Mouse (Mus musculus): ENCODE data around the gene Ankrd22.
"Not testable (repeated sequence)": the region's sequence is repeated elsewhere in the genome, so short reads cannot be mapped to it uniquely, and the experiment has no call there.

The Ankrd22 gene

GRCm38 (mm10) chr19:34165891-34166290 lies at the start of gene Ankrd22:
Gene Ankrd22, minus strand, starts transcription at chr19:34166053.
- no peak for DNase-seq (ENCODE audit: low spot score)

- DNase-seq (ENCODE audit: low spot score) = no peak
These were observed 48.3 kb upstream of the Ankrd22 start for GRCm38 (mm10) chr19:34214136-34214535.

- DNase-seq (ENCODE audit: low spot score) = no peak
These were observed 47.4 kb upstream of the Ankrd22 start for GRCm38 (mm10) chr19:34213251-34213645.

GRCm38 (mm10) chr19:34212489-34213250 lies 46.8 kb upstream of the Ankrd22 start:
- DNase-seq (ENCODE audit: low spot score) = no peak

GRCm38 (mm10) chr19:34210841-34211240 lies 45.0 kb upstream of the Ankrd22 start:
- DNase-seq (ENCODE audit: low spot score) = no peak

GRCm38 (mm10) chr19:34209930-34210581 lies 44.2 kb upstream of the Ankrd22 start:
- DNase-seq (ENCODE audit: low spot score) = no peak

GRCm38 (mm10) chr19:34209031-34209430 lies 43.2 kb upstream of the Ankrd22 start:
- no peak for DNase-seq (ENCODE audit: low spot score)

- no peak for DNase-seq (ENCODE audit: low spot score)
These were observed 41.0 kb upstream of the Ankrd22 start for GRCm38 (mm10) chr19:34206760-34207440.

- DNase-seq (ENCODE audit: low spot score) = not testable (repeated sequence)
These were observed 40.3 kb upstream of the Ankrd22 start for GRCm38 (mm10) chr19:34206128-34206527.

GRCm38 (mm10) chr19:34202668-34203067 lies 36.8 kb upstream of the Ankrd22 start:
- no peak for DNase-seq (ENCODE audit: low spot score)

GRCm38 (mm10) chr19:34199488-34199887 lies 33.6 kb upstream of the Ankrd22 start:
- DNase-seq (ENCODE audit: low spot score) = no peak

GRCm38 (mm10) chr19:34198901-34199300 lies 33.0 kb upstream of the Ankrd22 start:
- no peak for DNase-seq (ENCODE audit: low spot score)

- DNase-seq (ENCODE audit: low spot score) = no peak
These were observed 32.2 kb upstream of the Ankrd22 start for GRCm38 (mm10) chr19:34198066-34198465.

- no peak for DNase-seq (ENCODE audit: low spot score)
These were observed 29.2 kb upstream of the Ankrd22 start for GRCm38 (mm10) chr19:34195031-34195430.

GRCm38 (mm10) chr19:34194132-34194745 lies 28.4 kb upstream of the Ankrd22 start:
- no peak for DNase-seq (ENCODE audit: low spot score)

GRCm38 (mm10) chr19:34193683-34194082 lies 27.8 kb upstream of the Ankrd22 start:
- DNase-seq (ENCODE audit: low spot score) = no peak

- peak; percentile 26 for DNase-seq (ENCODE audit: low spot score)
These were observed 27.3 kb upstream of the Ankrd22 start for GRCm38 (mm10) chr19:34193149-34193548.

GRCm38 (mm10) chr19:34192008-34192963 lies 26.4 kb upstream of the Ankrd22 start, which contains the start of gene Stambpl1:
Gene Stambpl1, plus strand, starts transcription at chr19:34192229.
- DNase-seq (ENCODE audit: low spot score) = peak; percentile 57

GRCm38 (mm10) chr19:34191645-34192007 lies 25.8 kb upstream of the Ankrd22 start:
- DNase-seq (ENCODE audit: low spot score) = peak; percentile 28

- DNase-seq (ENCODE audit: low spot score) = no peak
These were observed 21.0 kb upstream of the Ankrd22 start for GRCm38 (mm10) chr19:34186845-34187244.

GRCm38 (mm10) chr19:34182490-34182889 lies 16.6 kb upstream of the Ankrd22 start:
- DNase-seq (ENCODE audit: low spot score) = no peak

Data from left cerebral cortex, adult 11 months (tissue).